Mouse (Mus musculus) left cerebral cortex, adult 11 months (tissue): ENCODE data around the gene Sbf1.

Source experiments
- DNase-seq: peaks from one replicate; pipeline ENCODE4 v3.0.0; 2022; ENCODE audit warnings: low spot score

The Sbf1 gene

DNA sequence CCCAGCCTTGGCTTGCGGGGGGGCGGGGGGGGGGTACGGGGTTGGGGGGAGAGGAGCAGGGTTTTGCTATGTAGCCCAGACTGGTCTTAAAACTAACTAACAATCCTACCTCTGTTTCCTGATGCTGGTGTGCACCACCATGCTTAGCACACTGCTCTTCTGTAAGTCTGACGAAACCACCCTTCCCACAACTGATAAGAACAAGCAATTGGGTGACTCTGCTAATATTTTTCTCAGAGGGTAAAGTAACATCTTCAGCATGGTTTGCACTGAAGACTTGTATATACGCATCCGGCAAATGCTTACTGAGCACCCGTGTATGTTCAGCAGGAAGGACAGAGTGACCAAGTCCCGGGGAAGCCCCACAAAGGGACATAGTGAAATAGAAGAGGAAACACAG, 6.2 kb upstream of the Sbf1 start:
- no peak for DNase-seq

DNA sequence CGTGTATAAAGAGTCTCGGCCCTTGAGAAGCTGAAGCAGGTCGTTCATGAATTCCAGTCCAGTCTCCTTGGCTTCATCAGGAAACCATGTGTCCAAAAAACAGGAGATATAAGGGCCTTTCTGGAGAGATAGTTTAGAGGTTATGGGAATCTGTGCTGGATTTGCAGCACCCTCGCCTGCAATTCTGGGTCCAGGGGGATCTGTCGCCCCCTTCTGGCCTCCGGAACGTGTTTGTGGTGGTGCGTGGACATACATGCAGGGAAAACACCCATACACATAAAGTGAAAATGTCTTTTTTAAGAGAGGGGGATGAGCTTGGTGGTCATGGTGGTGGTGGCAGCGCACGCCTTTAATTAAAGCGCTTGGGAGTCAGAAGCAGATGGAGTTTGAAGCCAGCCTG, 1.0 kb upstream of the Sbf1 start:
- DNase-seq, result no peak

DNA sequence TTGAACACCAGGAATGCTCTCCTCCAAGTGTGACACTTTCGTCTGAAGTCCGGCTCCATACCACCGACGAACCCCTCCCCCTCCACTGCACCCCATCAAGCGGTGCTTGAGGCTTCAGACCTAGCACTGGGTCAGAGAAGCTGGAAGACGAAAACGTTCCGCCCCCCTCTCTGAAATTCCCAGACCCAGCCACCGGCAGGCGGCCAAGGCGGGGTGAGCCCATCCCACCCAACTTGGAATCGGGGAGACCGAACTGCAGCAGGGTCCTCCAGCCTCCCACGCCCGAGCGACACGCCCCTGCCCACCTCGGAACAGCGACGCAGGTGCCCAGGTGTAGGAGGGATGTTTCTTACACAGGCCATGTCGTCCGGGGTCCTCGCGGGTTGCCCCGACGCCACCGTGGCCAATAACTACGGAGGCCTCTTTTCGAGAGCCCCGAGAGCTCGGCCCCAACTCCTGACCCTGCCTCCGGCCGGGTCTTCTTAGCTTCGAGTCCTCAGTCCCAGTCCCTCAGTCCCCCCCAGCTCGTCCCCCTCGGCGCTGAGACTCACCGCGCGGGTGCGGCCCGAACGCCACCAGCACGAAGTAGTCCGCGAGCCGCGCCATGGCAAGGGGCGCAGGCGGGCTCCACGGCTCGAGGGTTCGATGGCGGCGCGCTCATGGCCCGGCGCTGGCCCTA, 461 bp downstream of the Sbf1 start:
- DNase-seq, result no peak

DNA sequence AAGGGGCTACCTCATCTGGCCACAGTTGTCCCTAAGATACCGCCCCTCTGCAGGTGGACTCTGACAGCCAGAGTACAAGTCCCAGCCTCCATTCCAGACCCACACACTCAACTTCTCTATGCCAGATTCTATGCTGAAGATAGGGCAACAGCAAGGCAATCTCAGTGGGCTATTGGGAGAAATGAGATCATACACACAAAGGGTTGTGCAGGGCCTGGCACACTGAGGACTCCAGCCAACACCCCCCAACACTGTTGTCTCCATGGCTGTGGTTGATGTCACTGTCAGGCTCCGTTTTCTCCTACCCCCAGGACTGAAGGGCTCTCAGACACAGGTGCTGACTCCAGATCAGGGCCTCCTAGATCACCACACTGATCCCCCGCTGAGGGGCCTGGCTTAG, 1.0 kb downstream of the Sbf1 start:
- DNase-seq, result no peak

DNA sequence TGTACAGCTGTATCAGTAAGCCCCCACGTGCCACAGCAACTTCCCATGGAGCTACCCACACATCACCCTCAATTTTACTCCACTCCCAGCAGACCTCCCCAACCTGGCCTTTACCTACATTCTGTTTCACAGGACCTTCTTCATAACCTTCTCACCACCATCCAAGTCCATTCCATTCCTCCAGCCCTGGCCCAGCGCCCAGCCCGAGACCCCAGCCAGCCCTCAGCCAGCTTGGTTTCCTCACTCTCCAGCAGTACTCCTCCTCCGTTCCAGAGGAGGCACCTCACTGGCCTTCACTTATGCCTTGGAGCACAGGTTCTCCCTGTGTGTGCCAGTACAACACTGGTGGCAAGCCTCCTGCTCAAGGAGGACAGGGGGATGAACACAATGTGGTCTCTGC, 1.8 kb downstream of the Sbf1 start:
- DNase-seq, result no peak

DNA sequence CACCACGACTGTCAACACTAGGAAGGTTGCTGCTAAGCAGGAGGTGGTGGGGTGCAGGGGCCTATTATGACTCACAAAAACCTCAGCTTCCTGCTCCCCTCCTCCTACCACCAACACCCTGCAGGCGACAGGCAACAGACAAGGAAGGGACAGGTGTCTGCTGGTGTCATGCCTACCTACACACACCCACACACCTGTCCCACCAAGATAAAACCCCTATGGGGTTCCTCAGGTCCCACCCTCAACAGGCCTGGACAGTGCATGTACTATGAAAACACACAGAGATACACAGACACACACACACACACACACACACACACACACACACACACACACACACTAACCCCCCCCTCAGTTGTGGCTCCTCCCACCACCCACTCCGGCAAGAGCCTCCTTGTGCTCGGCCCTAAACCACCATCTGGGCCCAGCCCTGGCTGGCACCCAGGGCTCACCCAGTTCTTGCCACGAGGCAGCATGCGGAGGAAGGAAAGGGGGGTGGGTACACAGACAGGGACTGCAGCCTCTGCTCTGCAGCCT, 5.1 kb downstream of the Sbf1 start:
- DNase-seq, result peak; percentile 73

DNA sequence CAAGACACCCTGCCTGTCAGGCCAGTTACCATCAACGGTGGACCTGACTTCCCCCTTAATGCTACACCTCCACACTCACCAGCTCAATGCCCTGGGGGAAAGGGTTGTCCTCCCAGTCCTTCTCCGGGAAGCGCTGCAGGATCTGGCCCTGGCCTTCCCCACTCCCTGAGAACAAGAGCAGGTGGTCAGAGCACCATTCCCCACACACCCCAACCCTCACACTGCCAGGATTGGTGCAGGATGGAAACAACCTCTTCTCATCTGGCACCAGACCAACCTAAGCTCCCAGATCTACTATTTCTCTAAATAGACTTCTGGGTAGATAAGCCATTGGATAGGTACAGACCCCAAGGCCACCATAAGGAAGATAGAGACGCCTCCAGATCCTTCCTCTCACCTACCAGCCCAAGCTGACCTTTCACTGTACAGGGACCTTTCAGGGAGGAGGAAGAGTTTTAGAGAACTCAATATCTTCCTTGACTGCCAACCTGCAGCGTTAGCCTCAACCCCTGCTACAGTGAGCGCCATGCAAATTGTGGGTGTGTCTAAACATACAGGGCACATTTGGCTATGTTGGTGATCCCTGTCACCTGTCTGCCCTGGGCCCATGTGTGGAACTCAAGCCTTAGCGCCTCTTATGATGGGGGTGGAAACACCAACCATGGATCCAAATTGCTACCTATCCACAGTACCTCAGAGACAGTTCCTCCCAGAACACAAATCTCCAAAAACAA, 6.5 kb downstream of the Sbf1 start:
- DNase-seq, result no peak

DNA sequence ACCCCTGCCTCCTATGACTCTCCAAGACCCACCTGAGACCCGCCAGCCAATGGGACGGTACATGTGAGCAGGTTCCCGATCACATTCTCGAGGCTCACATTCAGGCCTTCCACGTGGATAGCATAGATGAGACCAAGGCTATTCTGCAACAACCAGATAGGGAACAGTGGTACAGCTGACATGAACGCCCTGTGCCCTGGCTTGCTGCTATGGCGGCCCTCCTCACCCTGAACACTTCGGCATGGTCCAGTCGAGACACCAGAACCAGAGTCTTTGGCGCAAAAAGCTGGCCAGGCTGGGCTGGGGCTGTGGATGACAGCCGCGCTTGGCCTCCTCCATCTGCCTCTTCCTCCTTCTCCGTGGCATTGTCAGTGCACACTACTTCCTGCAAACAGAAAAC, 7.7 kb downstream of the Sbf1 start:
- DNase-seq, result no peak

DNA sequence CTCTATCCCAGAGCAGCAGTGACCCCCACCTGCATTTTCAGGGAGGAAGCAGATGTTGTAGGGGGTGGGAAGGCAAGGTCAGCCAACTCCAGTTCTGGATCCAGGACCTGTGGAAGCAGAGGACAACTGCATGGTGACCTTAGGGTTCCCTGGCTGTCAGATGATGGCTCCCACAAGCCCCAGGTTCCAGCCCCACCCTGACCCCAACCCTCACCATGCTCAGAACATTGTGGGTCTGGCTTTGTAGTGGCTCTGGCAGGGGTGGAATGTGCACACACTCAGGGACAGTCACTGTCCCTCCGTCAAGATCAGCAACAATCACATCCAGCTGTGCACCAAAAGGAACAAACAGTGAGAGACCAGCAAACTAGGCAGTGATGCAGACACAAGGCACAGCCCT, 9.1 kb downstream of the Sbf1 start:
- DNase-seq, result no peak

DNA sequence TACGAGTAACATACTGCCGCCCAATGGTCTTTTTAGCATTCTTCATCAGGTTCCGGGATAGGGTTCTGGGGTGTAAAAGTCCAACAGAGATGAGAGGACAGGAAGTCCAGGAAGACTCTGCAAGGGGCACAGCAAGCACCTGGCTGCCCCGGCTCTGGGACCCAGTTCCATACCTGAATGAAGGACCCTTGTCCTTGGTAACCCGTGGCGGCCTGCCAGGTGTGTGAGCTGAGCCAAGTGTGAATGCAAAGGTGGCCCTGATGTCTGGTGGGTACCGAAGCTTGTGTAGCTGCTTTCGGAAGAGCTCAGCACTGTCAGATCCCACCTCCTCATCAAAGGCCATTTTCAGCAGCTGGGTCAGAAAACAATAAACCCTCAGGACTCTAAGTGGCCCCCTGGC, 14.5 kb downstream of the Sbf1 start:
- DNase-seq, result no peak

DNA sequence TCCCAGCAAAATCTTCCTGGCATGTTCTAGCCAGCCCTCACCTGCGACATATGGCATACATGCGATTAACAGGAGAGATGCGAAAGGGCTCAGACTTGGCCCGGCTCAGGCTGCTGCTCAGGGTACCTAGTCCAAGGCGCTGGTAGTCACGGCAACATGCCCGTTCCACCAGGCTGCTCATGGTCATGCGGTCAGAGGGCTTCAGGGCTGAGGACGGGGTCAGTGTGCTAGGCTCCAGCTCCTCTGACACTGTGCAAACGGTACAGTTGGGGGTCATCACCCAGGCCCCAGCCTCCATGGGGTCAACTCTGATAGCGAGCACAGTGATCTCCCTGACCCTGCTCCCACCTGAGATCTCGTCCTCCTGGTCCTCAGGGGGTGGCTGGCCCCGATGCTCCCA, 14.9 kb downstream of the Sbf1 start:
- no peak for DNase-seq

DNA sequence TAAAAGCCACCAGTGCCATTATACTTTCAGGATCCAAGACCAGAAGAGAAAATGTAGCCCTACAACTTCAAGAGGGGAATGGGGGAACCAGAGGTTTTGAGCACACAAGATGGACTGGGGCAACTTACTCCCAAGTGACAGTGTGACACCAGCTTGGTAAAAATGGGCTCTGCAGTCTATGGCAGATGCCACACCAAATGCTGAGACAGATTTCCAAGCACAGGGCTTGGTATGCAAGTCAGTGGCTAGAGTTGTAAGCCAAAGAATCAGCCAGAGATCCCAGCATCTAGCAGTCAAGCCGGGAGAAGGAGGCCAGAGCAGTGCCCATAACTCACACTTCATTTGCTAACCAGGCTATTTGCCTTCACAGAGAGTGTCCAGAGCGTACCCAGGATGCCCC, 17.4 kb downstream of the Sbf1 start:
- no peak for DNase-seq

DNA sequence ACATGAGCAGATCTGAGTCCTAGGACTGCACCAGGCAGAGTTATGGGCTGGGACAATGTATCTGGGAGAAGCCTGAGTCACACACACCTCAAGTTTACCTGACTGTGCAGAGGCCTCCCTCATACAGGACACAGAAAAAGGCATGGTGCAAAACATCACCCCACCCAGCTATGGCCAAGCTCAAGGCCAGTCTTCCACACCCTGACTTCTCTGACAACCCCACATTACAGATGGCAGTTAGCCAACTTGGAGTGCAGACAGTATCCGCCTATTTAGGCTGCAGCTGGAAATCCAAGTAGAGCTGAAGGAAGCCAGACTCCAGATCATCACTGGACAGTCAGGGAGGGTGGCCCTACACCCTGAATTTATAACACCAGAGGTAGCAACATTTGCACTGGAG, 18.6 kb downstream of the Sbf1 start:
- DNase-seq, result no peak

DNA sequence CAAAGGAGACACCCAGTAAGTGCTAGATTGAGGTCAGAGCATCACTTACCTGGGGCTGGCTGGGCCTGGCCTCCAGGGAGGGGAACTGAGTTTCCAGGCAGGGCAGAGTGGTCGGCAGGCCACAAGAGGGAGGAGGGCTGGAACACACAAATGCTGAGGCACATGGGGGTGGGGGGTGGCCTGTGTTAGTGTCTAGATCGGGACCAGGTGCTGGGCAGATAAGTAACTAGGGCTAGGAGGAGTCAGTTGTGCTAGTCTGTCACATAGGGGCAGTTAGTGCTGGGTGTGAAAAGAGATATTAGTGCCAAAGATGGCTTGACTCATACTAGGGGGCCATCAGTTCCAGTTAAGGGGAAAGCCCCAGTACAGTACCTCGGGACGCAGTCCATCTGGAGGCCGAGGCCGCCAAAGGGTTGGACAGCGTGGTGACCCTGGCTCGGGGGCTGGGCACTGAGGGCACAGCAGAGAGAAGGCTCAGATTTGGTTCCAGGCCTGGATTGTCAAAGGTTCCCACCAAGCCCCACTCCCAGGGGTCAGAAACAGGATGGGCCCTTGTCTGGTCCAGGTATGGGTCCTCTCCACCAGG, 19.4 kb downstream of the Sbf1 start:
- no peak for DNase-seq

DNA sequence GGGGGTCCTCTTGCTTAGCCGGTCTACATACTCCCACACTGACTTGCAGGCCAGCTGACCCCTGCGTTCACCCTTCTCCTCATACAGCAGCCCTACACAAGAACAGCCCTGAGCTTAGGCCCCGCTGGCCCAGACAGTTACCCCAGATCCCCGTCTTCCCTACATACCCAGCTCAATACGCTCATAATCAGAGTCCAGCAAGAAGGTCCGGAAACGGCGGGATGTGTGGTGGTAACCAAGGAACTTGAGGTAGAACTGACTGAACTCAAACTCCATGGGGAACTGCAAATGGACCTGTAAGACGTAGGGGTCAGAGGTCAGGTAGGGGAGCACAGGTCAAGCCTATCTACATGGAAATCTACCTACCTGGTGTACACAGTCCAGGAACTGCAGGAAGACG, 21.3 kb downstream of the Sbf1 start:
- no peak for DNase-seq

DNA sequence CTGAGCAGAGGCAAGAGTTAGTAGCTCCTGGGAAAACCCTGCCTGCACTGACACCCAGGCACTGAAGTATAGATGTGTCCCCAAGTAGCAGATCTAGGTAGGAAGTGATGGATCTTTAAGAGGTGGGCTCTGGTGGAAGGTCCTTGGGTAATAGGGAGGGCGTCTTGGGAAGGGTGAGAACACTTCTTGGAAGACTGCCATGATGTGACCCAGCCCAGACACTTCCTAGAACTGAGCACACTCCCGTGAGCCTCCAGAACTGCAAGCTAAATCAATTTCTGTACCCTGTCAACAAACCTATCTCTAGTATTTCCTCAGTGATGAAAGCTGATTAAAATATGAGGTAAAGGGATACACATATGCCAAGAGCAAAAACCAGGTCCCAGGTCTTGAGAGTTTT, 22.3 kb downstream of the Sbf1 start:
- no peak for DNase-seq

DNA sequence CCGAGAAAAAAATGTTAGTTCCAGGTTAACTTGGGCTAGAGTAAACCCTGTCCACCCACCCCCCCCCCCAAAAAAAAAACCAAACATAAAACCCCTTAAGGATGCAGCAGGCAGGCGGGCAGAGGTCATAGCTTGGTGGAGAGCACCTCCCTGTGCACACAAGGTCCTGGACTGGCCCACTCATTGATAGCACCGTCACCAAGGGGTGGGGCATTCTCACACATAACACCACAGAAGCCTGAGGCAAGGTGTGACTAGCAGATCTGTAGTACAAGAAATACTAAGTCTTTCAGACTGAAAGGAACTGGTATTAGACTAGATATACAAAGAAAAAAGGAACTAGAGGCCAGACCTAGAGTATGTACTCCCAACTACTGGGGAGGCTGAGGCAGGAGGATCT, 23.6 kb downstream of the Sbf1 start:
- DNase-seq, result no peak

DNA sequence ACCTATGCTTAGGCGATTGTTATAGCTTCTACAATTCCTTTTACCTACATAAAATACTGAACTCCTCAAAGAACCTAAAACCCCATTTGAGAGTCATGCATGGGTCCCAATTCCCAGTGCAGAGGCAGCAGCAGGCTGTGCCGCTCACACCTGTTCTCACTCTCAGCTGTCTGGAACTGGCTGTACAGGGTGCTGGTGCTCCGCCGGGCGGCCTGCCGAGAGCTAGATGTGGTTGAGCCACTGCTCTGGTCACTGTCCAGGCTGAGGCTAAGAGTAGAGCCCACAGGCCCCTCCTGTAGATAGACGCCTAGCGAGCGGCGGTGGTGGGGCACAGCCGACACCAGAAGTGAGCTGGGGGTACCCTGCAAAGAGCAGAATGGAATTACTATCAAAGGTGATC, 25.7 kb downstream of the Sbf1 start:
- no peak for DNase-seq

DNA sequence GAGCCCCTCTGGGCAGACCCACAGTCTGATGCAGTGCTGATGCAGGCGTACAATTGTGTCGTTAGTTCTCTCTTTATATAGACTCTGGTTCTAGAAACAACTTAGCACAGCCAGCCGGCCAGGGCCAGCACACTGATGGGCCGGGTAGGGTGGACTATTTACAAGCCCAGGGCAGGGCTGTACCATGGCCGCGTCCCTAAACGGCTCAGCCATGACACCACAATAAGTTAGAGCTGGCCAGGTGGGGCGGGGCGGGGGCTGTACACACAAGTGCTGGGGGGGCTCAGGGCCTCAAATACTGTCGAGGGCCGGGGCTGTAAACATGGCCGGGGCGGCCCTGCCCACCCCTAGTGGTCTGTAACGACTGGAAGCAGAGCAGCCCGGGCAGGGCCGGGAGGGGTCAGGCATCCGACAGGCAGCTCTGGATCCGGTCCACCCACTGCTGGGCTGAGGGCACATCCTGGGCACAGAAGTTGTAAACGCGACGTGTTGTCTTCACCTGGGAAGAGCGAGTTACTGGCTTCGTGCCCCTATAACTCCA, 26.8 kb downstream of the Sbf1 start:
- no peak for DNase-seq

DNA sequence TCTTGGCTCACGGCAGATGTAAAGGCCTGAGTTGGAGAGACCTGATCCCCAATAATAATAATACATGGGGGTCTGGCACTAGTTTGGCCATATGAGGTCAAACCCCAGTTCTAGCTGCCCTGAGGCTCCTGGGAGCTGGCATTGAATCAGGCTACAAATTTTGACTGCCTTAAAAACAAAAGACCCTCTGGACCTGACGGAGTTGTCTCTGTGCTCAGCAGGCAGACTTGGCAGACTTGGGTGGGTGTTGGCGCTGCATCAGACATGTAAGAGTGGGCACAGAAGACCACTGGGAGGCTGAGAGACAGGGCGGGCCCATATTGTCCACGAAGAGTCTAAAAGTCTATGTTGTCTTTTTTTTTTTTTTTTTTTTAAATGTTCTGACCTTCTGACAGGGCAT, 28.5 kb downstream of the Sbf1 start:
- no peak for DNase-seq

DNA sequence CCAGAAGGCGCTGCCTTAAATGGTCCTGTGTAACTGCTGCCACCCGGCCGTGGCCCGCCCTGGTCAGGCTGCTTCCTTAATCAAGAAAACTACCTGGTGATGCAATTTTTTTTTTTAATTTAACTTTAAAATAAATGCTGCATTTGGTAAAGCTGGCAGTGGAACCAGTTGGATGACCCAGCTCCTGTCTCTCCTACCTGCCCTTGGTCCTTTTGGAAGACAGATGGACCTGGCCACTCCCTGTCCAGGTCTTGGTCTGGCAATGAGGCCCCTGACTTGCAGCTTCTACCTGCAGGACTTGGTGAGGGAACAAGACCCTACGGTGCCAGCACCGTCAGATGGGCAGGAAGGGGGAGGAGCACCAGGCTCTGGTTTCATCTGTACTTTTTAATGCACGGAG, 29.0 kb downstream of the Sbf1 start:
- no peak for DNase-seq

DNA sequence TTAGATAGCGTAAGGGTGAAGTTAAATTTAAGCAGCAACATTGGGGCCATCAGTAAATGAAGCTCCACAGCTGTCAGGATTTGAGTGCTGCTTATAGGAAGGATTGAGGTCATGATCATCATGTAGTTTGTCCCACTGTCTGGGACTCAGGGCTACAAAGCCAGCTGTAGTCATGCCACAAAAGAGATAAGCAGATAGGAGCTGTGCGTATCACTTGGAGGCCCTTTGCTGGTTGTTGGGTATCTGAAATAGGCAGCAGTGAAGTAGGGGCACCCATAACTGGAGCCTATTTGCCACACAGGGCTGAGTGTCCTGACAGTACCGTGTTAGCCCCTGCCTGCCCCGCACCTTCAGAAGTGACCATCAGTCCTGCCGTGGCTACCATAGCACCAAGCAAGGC, 29.6 kb downstream of the Sbf1 start:
- no peak for DNase-seq

DNA sequence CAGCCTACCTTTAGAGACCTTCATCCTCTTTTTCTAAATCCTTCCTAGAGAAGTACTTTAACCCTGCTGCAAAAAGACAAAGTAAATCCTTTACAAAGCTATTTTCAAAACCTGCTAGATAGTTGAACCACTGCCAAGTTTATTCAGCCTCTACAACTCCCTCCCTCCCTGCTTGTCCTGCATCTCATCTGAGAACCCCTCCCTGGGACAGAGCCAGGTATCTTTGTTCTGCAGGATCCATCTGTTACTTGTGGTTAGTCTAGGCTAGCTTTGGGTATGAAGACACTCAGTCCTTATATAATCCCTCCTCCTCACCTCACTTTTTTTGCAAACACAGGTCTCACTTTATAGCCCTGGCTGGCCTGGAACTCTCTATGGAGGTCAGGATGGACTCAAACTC, 30.1 kb downstream of the Sbf1 start:
- no peak for DNase-seq
